Mouse (Mus musculus): ENCODE measurements around the gene Ptgdr. TPM values are rescaled to one million over a fixed set of nuclear protein-coding genes. Genes with fewer than 3 reads are reported as not detected.
"Not testable (repeated sequence)": the region's sequence is repeated elsewhere in the genome, so short reads cannot be mapped to it uniquely, and the experiment has no call there.

The Ptgdr gene
- polyA plus RNA-seq, 1 experiment = 1.1 TPM

GRCm38 (mm10) chr14:44850637-44851036, 8.5 kb downstream of the Ptgdr start:
- H3K27ac ChIP-seq (ENCODE audit: insufficient read depth, low read length); H3K4me3 ChIP-seq (ENCODE audit: insufficient read depth, low read length): not testable (repeated sequence)

GRCm38 (mm10) chr14:44847740-44848139, 11.4 kb downstream of the Ptgdr start:
- Histone ChIP-seq H3K4me3 (ENCODE audit: insufficient read depth, low read length) (no peak overlapping the region), H3K4me1 (ENCODE audit: control insufficient read depth, insufficient read depth, low read length) (no peaks in the 10 kb centered on the region), H3K27ac (ENCODE audit: insufficient read depth, low read length) (no peak overlapping the region)
- TF ChIP-seq CTCF (IDR thresholded peaks at IDR 0.05; ENCODE audit: extremely low read depth, insufficient read depth, low read length) = no peak
- no peak for TF ChIP-seq POLR2A (IDR thresholded peaks at IDR 0.05; ENCODE audit: extremely low read depth, insufficient read depth, low read length)

More at GRCm38 (mm10) chr14:44850637-44851036, 8.5 kb downstream of the Ptgdr start:
- not testable (repeated sequence) for H3K4me1 ChIP-seq (ENCODE audit: control insufficient read depth, insufficient read depth, low read length)
- TF ChIP-seq CTCF (IDR thresholded peaks at IDR 0.05; ENCODE audit: extremely low read depth, insufficient read depth, low read length) = 0 out of 2 replicates have a peak, but pooled peaks have one; percentile 24

GRCm38 (mm10) chr14:44846558-44847263, 12.5 kb downstream of the Ptgdr start:
- TF ChIP-seq CTCF (IDR thresholded peaks at IDR 0.05; ENCODE audit: extremely low read depth, insufficient read depth, low read length) = no peak
- TF ChIP-seq POLR2A (IDR thresholded peaks at IDR 0.05; ENCODE audit: extremely low read depth, insufficient read depth, low read length) = no peak

GRCm38 (mm10) chr14:44843768-44844755, 15.1 kb downstream of the Ptgdr start:
- Histone ChIP-seq H3K4me1 (ENCODE audit: control insufficient read depth, insufficient read depth, low read length) (no peaks in the 10 kb centered on the region), H3K4me3 (ENCODE audit: insufficient read depth, low read length) (no peak overlapping the region), H3K27ac (ENCODE audit: insufficient read depth, low read length) (no peak overlapping the region)
- TF ChIP-seq POLR2A (IDR thresholded peaks at IDR 0.05; ENCODE audit: extremely low read depth, insufficient read depth, low read length) = no peak
- no peak for TF ChIP-seq CTCF (IDR thresholded peaks at IDR 0.05; ENCODE audit: extremely low read depth, insufficient read depth, low read length)

More at GRCm38 (mm10) chr14:44846558-44847263, 12.5 kb downstream of the Ptgdr start:
- no peak overlapping the region for H3K4me3 ChIP-seq (ENCODE audit: insufficient read depth, low read length)
- no peaks in the 10 kb centered on the region for H3K4me1 ChIP-seq (ENCODE audit: control insufficient read depth, insufficient read depth, low read length)
- H3K27ac ChIP-seq (ENCODE audit: insufficient read depth, low read length) = no peak overlapping the region

- Histone ChIP-seq H3K4me3 (ENCODE audit: insufficient read depth, low read length) (no peak overlapping the region), H3K27ac (ENCODE audit: insufficient read depth, low read length) (no peak overlapping the region), H3K4me1 (ENCODE audit: control insufficient read depth, insufficient read depth, low read length) (no peaks in the 10 kb centered on the region)
- TF ChIP-seq CTCF (IDR thresholded peaks at IDR 0.05; ENCODE audit: extremely low read depth, insufficient read depth, low read length) = no peak
Observed at GRCm38 (mm10) chr14:44838685-44839084, 20.5 kb downstream of the Ptgdr start.

- no peak for TF ChIP-seq POLR2A (IDR thresholded peaks at IDR 0.05; ENCODE audit: extremely low read depth, insufficient read depth, low read length)
- no peak for TF ChIP-seq CTCF (IDR thresholded peaks at IDR 0.05; ENCODE audit: extremely low read depth, insufficient read depth, low read length)
- no peaks in the 10 kb centered on the region for H3K4me1 ChIP-seq (ENCODE audit: control insufficient read depth, insufficient read depth, low read length)
- no peak overlapping the region for H3K27ac ChIP-seq (ENCODE audit: insufficient read depth, low read length)
- H3K4me3 ChIP-seq (ENCODE audit: insufficient read depth, low read length) = no peak overlapping the region
Observed at GRCm38 (mm10) chr14:44835132-44835531, 24.0 kb downstream of the Ptgdr start.

- H3K4me3 ChIP-seq (ENCODE audit: insufficient read depth, low read length) = not testable (repeated sequence)
Observed at GRCm38 (mm10) chr14:44834134-44834533, 25.0 kb downstream of the Ptgdr start.

GRCm38 (mm10) chr14:44833096-44833495, 26.1 kb downstream of the Ptgdr start:
- not testable (repeated sequence) for H3K27ac ChIP-seq (ENCODE audit: insufficient read depth, low read length)

More at GRCm38 (mm10) chr14:44834134-44834533, 25.0 kb downstream of the Ptgdr start:
- not testable (repeated sequence) for H3K4me1 ChIP-seq (ENCODE audit: control insufficient read depth, insufficient read depth, low read length); H3K27ac ChIP-seq (ENCODE audit: insufficient read depth, low read length)

GRCm38 (mm10) chr14:44827736-44828135, 31.4 kb downstream of the Ptgdr start:
- no peak overlapping the region for H3K4me3 ChIP-seq (ENCODE audit: insufficient read depth, low read length)
- H3K27ac ChIP-seq (ENCODE audit: insufficient read depth, low read length) = no peak overlapping the region
- no peaks in the 10 kb centered on the region for H3K4me1 ChIP-seq (ENCODE audit: control insufficient read depth, insufficient read depth, low read length)
- TF ChIP-seq CTCF (IDR thresholded peaks at IDR 0.05; ENCODE audit: extremely low read depth, insufficient read depth, low read length) (no peak), POLR2A (IDR thresholded peaks at IDR 0.05; ENCODE audit: extremely low read depth, insufficient read depth, low read length) (no peak)

More at GRCm38 (mm10) chr14:44833096-44833495, 26.1 kb downstream of the Ptgdr start:
- H3K4me1 ChIP-seq (ENCODE audit: control insufficient read depth, insufficient read depth, low read length); H3K4me3 ChIP-seq (ENCODE audit: insufficient read depth, low read length): not testable (repeated sequence)
